ENCODE assay signal across 25 mouse cellular contexts in the genomic region with DNA sequence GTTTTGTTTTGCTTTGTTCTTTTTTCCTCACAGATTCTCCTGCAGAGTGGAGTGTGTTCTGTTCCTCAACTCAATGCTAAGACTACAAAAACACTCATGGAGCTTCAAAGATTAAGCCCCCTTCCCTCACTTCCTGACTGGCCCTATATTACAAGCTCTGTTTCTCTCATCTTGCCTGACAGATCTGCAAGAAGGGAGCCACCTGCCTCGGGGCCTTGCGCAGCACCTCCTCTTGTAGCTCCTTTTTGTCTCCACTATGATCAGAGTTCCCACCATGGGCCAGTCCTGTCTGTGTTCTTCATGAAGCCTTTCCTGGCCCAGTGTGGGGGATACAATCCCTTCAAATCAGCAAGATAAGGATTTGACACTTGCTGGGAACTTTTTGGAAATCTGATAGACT.
DNase-seq lines count a peak whose midpoint lies in the region; ATAC-seq and TF ChIP-seq lines count a peak whose summit lies in the region.
"Had no signal": no experiment of that assay in that cellular context is flagged by ENCODE, and none has a peak within 500 bp of the region (broad histone marks: within the 10 kb centered on the region; RNA-seq: fewer than 3 reads in every experiment).

No protein-coding gene starts in this region.

- H3K9ac ChIP-seq in hindbrain, embryonic 13.5 days = no peak overlapping the region
- H3K9ac ChIP-seq: embryonic facial prominence, embryonic 13.5 days; forebrain, embryonic 13.5 days; heart, embryonic 13.5 days; hindbrain, embryonic 14.5 days had no signal

- 4% methylated on average over 2 of the region's 2 CpGs for WGBS in thymus, adult 2 months
- WGBS in hindbrain, embryonic 13.5 days = 79% methylated on average over 2 of the region's 2 CpGs

- TF ChIP-seq CTCF in thymus, adult 2 months (IDR thresholded peaks at IDR 0.05; ENCODE audit: borderline replicate concordance, control insufficient read depth, extremely low read depth, insufficient read depth, low read length, poor library complexity) = no peak

- H3K4me1 ChIP-seq in thymus, adult 2 months (replicated peaks; ENCODE audit: control insufficient read depth, insufficient read depth, low read length) = peaks cover 35% of the 10 kb centered on the region
- H3K4me1 ChIP-seq in hindbrain, embryonic 13.5 days (replicated peaks) = no peaks in the 10 kb centered on the region
- H3K4me1 ChIP-seq: embryonic facial prominence, embryonic 10.5 days; embryonic facial prominence, embryonic 13.5 days; forebrain, embryonic 10.5 days; forebrain, embryonic 13.5 days had no signal

- no peaks in the 10 kb centered on the region for H3K27me3 ChIP-seq in thymus, adult 2 months (ENCODE audit: control insufficient read depth, insufficient read depth, low read length)
- H3K27me3 ChIP-seq in hindbrain, embryonic 13.5 days = no peaks in the 10 kb centered on the region
- H3K27me3 ChIP-seq: embryonic facial prominence, embryonic 13.5 days; forebrain, embryonic 13.5 days; heart, embryonic 13.5 days had no signal

- no peaks in the 10 kb centered on the region for H3K9me3 ChIP-seq in hindbrain, embryonic 13.5 days
- H3K9me3 ChIP-seq: embryonic facial prominence, embryonic 10.5 days; embryonic facial prominence, embryonic 13.5 days; forebrain, embryonic 10.5 days; forebrain, embryonic 13.5 days; heart, embryonic 10.5 days; heart, embryonic 13.5 days had no signal

- H3K27ac ChIP-seq in thymus, adult 2 months (ENCODE audit: control insufficient read depth, insufficient read depth, low read length) = peak overlapping the region; percentile 45
- H3K27ac ChIP-seq in hindbrain, embryonic 13.5 days = no peak overlapping the region
- H3K27ac ChIP-seq: embryonic facial prominence, embryonic 10.5 days; embryonic facial prominence, embryonic 13.5 days; forebrain, embryonic 10.5 days; forebrain, embryonic 13.5 days; heart, adult 2 months; heart, embryonic 10.5 days; heart, embryonic 13.5 days; hindbrain, embryonic 14.5 days; hindbrain, postnatal 0 days had no signal

- no peak for TF ChIP-seq POLR2A in thymus, adult 2 months (IDR thresholded peaks at IDR 0.05; ENCODE audit: control insufficient read depth, extremely low read depth, insufficient read depth, low read length, poor library complexity)

- no peak overlapping the region for H3K4me3 ChIP-seq in thymus, adult 2 months (ENCODE audit: control insufficient read depth, insufficient read depth, low read length)
- no peak overlapping the region for H3K4me3 ChIP-seq in hindbrain, embryonic 13.5 days
- H3K4me3 ChIP-seq: embryonic facial prominence, embryonic 10.5 days; embryonic facial prominence, embryonic 13.5 days; forebrain, embryonic 10.5 days; forebrain, embryonic 13.5 days; heart, adult 2 months; heart, embryonic 10.5 days; heart, embryonic 13.5 days had no signal

- no peak overlapping the region for H3K4me2 ChIP-seq in hindbrain, embryonic 13.5 days
- H3K4me2 ChIP-seq: embryonic facial prominence, embryonic 13.5 days; forebrain, embryonic 13.5 days; heart, embryonic 13.5 days; hindbrain, embryonic 14.5 days had no signal

- DNase-seq in thymus, adult 2 months = peak; percentile 32
- peak; percentile 29 to 36 for DNase-seq in thymus, postnatal 10 days (ENCODE audit: low spot score in 2 of 2)
- peak; percentile 37 to 54 for DNase-seq in thymus, postnatal 36 days
- DNase-seq: cerebellum, adult 11-12 months; cerebellum, adult 8-10 months; cerebellum, postnatal 10 days; cerebellum, postnatal 36 days; embryo, embryonic 11 days; gastrocnemius, postnatal 10 days; gastrocnemius, postnatal 36 days; heart, adult 2 months; heart, postnatal 14 days had no signal

- no peaks in the 10 kb centered on the region for H3K36me3 ChIP-seq in thymus, adult 2 months (ENCODE audit: control insufficient read depth, insufficient read depth, low read length)
- peaks cover 22% of the 10 kb centered on the region for H3K36me3 ChIP-seq in hindbrain, embryonic 13.5 days
- H3K36me3 ChIP-seq: embryonic facial prominence, embryonic 10.5 days; forebrain, embryonic 10.5 days had no signal

- ATAC-seq in erythroblast, adult 5-6 weeks (replicated peaks; ENCODE audit: low FRiP score, poor library complexity, severe bottlenecking) = no peak
- no peak for ATAC-seq in cerebellum, adult (ENCODE audit: insufficient number of reproducible peaks, low FRiP score, low TSS enrichment)
- ATAC-seq in hindbrain, embryonic 13.5 days (ENCODE audit: low FRiP score) = no peak
- ATAC-seq: CD4-positive, CD25-positive, alpha-beta regulatory T cell, adult 4 months; forebrain, embryonic 13.5 days; forebrain, embryonic 16.5 days; hindbrain, postnatal 0 days had no signal
